Mouse (Mus musculus): Measurements from ENCODE around the gene Mbd5. TPM values are rescaled to one million over a fixed set of nuclear protein-coding genes. Genes with fewer than 3 reads are reported as not detected.
A peak's percentile ranks its signal among the peaks of the same experiment; 100 is the strongest.

Mbd5 gene
- polyA plus RNA-seq, 1 experiment from 2014 or later = 19.6 TPM

DNA sequence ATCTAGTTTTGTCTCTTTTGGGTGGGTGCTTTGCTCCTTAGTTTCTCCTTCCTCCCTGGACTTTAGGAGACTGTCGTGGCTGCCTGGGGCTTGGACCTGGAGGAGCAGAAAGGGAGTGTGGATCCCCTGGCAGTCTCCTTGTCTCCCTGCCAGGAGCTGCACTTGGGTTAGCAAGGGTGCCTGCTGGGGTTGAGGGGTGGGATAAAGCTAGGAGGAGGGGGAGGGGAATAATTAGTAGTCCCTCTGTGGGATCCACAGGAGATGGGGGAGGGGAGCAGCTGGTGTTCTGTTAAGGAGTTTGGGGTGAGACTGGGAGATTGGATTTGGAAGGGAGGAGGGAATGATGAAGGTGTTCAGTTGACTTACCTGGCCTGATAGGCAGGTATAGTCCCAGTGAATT, 337.7 kb downstream of the Mbd5 start:
- Histone ChIP-seq H3K4me3 (no peak overlapping the region), H3K27ac (no peak overlapping the region; the same call in 1 of the 2 replicates), H3K36me3 (replicated peaks) (no peaks in the 10 kb centered on the region), H3K27me3 (ENCODE audit: poor library complexity, severe bottlenecking) (no peaks in the 10 kb centered on the region), H3K9me3 (no peaks in the 10 kb centered on the region), H3K4me1 (peaks cover 7% of the 10 kb centered on the region)
- WGBS = 15% methylated on average over 1 of the region's 1 CpGs
- no peak for DNase-seq (ENCODE audit: extremely low spot score, low spot score)

DNA sequence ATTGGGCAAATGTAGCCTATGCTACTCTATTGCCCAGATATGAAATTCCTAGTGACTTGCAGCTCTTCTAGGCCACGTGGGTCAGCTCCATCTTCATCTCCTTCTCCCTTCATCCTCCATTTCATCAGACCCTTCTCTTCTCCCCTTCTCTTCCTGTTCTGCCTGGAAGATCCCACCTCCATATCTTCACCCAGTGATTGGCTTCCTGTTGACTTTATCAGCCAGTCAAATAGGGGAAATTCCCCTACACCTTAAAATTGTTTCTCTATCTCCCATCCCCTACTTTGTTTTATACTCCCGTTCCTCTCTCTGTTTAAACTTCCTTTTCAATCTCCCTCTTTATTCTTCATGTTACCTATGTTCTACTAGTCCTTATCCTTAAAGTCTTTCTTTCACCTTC, 342.4 kb downstream of the Mbd5 start:
- Histone ChIP-seq H3K4me3 (no peak overlapping the region), H3K27me3 (ENCODE audit: poor library complexity, severe bottlenecking) (no peaks in the 10 kb centered on the region), H3K36me3 (replicated peaks) (no peaks in the 10 kb centered on the region), H3K4me1 (peaks cover 7% of the 10 kb centered on the region), H3K27ac (no peak overlapping the region), H3K9me3 (no peaks in the 10 kb centered on the region)
- WGBS = 90% methylated on average over 2 of the region's 2 CpGs
- no peak for DNase-seq (ENCODE audit: extremely low spot score, low spot score)

DNA sequence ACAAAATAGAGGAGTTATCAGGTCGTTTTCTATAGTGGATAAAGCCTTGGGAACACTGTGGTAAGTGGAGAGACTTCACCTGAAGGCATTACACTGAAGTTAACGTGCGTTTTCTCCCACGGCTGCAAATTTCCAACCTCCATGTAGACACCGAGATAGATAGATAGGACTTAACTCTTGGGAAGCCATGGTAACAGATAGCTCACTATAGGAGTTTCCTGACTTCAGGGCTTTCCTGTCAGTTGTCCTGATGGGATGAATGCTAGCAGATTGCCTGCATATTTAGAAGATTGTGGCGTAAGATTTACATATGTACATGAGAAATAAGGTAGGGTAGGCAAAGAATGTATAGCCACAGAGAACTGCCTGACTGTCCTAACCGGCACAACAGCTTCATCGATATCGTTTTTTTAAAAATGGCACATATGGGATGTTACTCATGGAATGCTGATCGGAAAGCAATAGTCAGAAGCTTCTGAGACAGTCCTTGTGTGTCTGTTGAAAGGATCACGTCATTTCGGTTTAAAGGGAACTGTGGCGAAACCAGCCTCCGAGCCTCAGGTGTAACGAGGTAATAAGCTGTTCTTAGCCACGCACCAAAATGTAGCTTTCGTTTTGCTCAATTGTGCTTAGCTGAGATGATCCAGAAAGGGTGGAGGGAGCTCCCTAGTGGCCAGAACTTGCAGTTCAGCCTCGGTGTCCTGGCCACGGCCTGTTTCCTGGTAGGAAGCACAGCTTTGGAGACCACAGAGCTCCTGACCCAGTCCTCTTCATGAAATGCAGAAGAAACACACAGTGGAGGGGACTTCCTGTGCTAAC, 363.5 kb downstream of the Mbd5 start:
- no peaks in the 10 kb centered on the region for H3K27me3 ChIP-seq (ENCODE audit: poor library complexity, severe bottlenecking)
- H3K9me3 ChIP-seq = no peaks in the 10 kb centered on the region
- no peaks in the 10 kb centered on the region for H3K36me3 ChIP-seq (replicated peaks)
- H3K4me1 ChIP-seq = peaks cover 6% of the 10 kb centered on the region; the same call in 1 of the 2 replicates
- peak; percentile 76 for DNase-seq (ENCODE audit: extremely low spot score, low spot score)
- H3K27ac ChIP-seq = no peak overlapping the region
- 50% methylated on average over 19 of the region's 19 CpGs for WGBS
- peak overlapping the region; percentile 39 for H3K4me3 ChIP-seq

DNA sequence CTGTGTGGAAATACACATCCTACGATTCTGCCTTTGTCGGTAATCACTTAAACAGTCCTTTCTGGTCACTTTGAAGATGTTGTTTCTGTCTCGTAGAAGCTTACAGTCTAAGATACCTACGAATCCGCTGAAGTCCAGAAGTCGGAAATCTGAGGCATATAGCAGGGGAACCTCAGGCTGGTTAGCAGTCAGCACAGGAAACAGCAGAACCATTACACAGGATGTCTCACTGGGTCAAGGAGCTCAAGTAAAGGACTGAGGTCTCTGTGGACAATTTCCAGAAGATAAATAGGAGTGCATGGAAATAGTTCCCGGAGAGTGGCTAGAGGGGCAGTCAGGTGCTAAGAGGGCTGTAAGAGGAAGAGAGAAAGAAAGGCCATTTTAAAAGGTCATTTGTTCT, 384.3 kb downstream of the Mbd5 start:
- Histone ChIP-seq H3K27me3 (ENCODE audit: poor library complexity, severe bottlenecking) (no peaks in the 10 kb centered on the region), H3K27ac (no peak overlapping the region), H3K4me1 (no peaks in the 10 kb centered on the region), H3K9me3 (no peaks in the 10 kb centered on the region), H3K4me3 (no peak overlapping the region), H3K36me3 (replicated peaks) (no peaks in the 10 kb centered on the region)
- no peak for DNase-seq (ENCODE audit: extremely low spot score, low spot score)
- WGBS = 94% methylated on average over 7 of the region's 7 CpGs

DNA sequence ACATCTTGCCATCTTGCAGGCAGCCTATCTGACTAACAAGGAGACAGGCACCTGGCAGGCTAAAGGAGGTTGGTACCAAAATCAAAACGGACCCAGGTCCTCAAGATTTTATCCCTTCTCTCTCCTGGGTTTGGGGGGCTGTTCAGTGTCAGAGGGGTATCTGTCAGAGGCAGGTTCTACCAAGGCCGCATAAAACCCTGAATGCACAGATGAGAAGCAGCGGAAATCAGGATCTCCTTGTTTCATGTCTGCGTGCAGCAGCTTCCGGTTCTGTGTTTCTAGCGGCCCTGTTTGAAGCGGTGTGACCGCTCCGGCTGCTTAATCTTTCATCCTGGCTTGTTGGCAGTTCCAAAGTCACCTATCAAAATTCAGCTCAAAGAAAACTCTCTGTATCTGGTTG, 386.0 kb downstream of the Mbd5 start:
- 93% methylated on average over 9 of the region's 9 CpGs for WGBS
- Histone ChIP-seq H3K4me3 (no peak overlapping the region), H3K36me3 (replicated peaks) (no peaks in the 10 kb centered on the region), H3K9me3 (no peaks in the 10 kb centered on the region), H3K27me3 (ENCODE audit: poor library complexity, severe bottlenecking) (no peaks in the 10 kb centered on the region), H3K4me1 (no peaks in the 10 kb centered on the region), H3K27ac (no peak overlapping the region)
- DNase-seq (ENCODE audit: extremely low spot score, low spot score) = no peak

DNA sequence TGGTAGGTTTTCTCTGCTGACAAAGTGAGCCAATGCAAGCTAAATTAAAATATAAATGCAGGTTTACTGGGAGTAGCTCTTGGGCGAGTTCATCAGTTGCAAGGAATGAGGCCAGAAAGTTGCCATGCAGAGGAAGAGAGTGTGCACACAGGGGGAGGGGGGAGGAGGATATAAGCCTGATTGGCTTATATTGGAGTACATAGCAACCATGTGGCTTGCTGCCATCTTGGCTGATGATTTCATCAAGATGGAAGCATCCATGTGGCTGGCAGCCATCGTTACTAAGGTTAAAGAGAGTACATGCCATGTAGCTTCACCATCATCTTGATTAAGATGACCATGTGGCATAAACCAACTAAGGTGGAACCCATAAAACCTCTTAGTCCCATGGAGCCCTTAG, 395.0 kb downstream of the Mbd5 start:
- H3K36me3 ChIP-seq (replicated peaks) = no peaks in the 10 kb centered on the region
- peaks cover 9% of the 10 kb centered on the region; the same call in 1 of the 2 replicates for H3K4me1 ChIP-seq
- WGBS = 92% methylated on average over 2 of the region's 2 CpGs
- no peaks in the 10 kb centered on the region for H3K27me3 ChIP-seq (ENCODE audit: poor library complexity, severe bottlenecking)
- no peak for DNase-seq (ENCODE audit: extremely low spot score, low spot score)
- H3K9me3 ChIP-seq = no peaks in the 10 kb centered on the region
- no peak overlapping the region for H3K27ac ChIP-seq
- no peak overlapping the region for H3K4me3 ChIP-seq

DNA sequence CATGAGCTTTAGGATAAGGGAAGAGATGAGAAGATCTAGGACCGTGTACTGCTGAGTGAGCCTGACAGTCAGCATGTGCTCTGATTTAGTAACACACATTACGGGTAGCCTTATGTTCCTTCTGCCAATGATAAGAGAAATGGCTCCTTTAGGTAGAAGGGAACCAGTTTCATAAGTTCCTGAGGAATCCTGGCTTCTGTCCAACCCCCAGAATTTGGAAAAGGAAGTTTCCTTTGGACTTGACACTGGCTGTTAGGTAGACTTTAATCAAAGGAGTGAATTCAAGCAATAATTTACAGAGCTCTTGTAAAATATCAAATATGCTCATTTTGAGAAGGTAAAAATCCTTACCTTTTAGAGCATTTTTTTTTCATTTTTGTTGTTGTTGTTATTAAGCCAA, 396.5 kb downstream of the Mbd5 start:
- Histone ChIP-seq H3K9me3 (no peaks in the 10 kb centered on the region), H3K27ac (no peak overlapping the region), H3K4me1 (peaks cover 9% of the 10 kb centered on the region; the same call in 1 of the 2 replicates), H3K36me3 (replicated peaks) (no peaks in the 10 kb centered on the region), H3K4me3 (no peak overlapping the region), H3K27me3 (ENCODE audit: poor library complexity, severe bottlenecking) (no peaks in the 10 kb centered on the region)
- 91% methylated on average over 2 of the region's 2 CpGs for WGBS
- no peak for DNase-seq (ENCODE audit: extremely low spot score, low spot score)

DNA sequence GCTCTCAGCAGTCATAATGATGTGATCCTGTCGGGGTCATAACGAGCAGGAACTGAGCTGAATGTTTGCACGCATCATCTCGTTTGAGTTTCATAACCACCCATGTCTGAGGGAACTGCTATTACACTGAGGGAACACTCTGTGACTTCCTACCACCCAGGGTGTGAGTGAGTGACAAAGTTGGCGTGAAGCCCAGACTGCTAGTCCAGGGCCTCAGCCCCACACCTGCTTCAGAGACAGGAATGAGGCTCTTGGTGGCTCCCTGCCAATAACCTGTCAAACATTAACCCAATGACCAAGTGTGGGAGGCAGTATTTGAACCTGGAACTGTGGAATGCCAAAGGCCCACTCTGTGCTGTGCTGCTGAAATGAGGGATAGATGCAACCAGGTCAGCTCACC, 400.5 kb downstream of the Mbd5 start:
- Histone ChIP-seq H3K4me3 (no peak overlapping the region), H3K4me1 (peaks cover 9% of the 10 kb centered on the region; the same call in 1 of the 2 replicates), H3K27ac (no peak overlapping the region), H3K36me3 (replicated peaks) (no peaks in the 10 kb centered on the region), H3K9me3 (no peaks in the 10 kb centered on the region), H3K27me3 (ENCODE audit: poor library complexity, severe bottlenecking) (no peaks in the 10 kb centered on the region)
- WGBS = 88% methylated on average over 5 of the region's 5 CpGs
- DNase-seq (ENCODE audit: extremely low spot score, low spot score) = no peak

DNA sequence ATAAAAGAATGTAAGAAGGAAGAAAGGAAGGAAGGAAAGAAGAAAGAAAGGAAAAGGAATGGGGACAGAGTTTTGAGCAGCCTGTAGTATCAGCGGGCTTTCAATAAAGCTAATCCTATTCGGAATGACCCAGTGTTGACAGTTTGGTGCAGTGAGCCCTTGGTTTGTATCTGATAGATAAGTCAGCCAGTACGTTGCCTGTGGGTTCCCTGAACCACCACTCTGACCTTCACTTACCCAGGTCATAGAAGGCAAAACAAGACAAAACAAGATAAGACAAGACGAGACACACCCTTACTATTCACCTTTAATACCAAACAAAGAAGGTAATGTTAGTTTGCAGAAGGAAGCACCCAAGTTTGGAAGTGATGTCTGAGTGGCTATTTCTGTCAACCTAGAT, 401.5 kb downstream of the Mbd5 start:
- Histone ChIP-seq H3K4me1 (peaks cover 9% of the 10 kb centered on the region; the same call in 1 of the 2 replicates), H3K27me3 (ENCODE audit: poor library complexity, severe bottlenecking) (no peaks in the 10 kb centered on the region), H3K9me3 (no peaks in the 10 kb centered on the region), H3K27ac (no peak overlapping the region), H3K36me3 (replicated peaks) (no peaks in the 10 kb centered on the region), H3K4me3 (no peak overlapping the region)
- 87% methylated on average over 4 of the region's 4 CpGs for WGBS
- DNase-seq (ENCODE audit: extremely low spot score, low spot score) = no peak

DNA sequence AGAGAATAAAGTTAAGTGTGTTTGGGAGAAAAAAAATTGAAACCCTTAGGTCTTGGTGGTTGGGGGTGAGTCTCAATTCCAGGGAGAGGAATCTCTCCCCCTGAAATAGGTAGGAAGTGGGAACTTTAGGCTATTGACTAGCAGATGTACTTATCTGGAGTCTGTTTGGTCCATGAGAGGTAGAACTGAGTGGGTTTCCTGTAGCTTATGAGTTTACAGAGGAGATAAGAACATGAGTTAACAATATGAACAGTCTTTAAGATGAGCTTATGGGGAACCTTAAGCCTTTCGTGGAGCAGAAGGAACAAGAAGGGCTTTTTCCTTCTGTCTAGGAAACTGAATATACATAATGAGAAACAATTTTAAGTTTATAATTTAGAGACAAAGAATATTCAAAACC, 404.8 kb downstream of the Mbd5 start:
- Histone ChIP-seq H3K4me1 (no peaks in the 10 kb centered on the region), H3K36me3 (replicated peaks) (no peaks in the 10 kb centered on the region), H3K27me3 (ENCODE audit: poor library complexity, severe bottlenecking) (no peaks in the 10 kb centered on the region), H3K27ac (no peak overlapping the region), H3K9me3 (no peaks in the 10 kb centered on the region), H3K4me3 (no peak overlapping the region)
- WGBS = 84% methylated on average over 1 of the region's 1 CpGs
- no peak for DNase-seq (ENCODE audit: extremely low spot score, low spot score)

DNA sequence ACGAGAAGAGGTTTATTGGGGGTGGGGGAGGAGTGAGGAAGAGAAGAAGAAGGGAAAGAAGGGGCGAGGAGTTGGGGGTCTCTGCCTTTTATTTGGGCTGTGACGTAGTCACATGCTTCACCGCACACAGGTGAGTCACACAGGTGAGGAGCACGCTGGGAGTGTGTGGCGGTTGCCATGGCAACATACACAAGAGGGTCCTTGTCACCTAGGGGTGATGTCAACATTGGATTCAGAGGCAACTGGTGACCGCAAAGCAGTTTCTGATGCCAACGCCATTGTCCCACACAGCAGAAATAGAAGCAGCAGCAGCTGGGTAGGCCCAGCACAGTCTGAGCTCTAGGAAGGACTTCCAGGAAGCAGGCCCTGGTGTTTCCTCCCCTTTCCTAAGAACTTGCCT, 406.6 kb downstream of the Mbd5 start:
- H3K27ac ChIP-seq = no peak overlapping the region
- no peak for DNase-seq (ENCODE audit: extremely low spot score, low spot score)
- H3K36me3 ChIP-seq (replicated peaks) = no peaks in the 10 kb centered on the region
- WGBS = 94% methylated on average over 8 of the region's 8 CpGs
- H3K27me3 ChIP-seq (ENCODE audit: poor library complexity, severe bottlenecking) = no peaks in the 10 kb centered on the region
- no peaks in the 10 kb centered on the region for H3K9me3 ChIP-seq
- H3K4me3 ChIP-seq = no peak overlapping the region
- H3K4me1 ChIP-seq = no peaks in the 10 kb centered on the region

DNA sequence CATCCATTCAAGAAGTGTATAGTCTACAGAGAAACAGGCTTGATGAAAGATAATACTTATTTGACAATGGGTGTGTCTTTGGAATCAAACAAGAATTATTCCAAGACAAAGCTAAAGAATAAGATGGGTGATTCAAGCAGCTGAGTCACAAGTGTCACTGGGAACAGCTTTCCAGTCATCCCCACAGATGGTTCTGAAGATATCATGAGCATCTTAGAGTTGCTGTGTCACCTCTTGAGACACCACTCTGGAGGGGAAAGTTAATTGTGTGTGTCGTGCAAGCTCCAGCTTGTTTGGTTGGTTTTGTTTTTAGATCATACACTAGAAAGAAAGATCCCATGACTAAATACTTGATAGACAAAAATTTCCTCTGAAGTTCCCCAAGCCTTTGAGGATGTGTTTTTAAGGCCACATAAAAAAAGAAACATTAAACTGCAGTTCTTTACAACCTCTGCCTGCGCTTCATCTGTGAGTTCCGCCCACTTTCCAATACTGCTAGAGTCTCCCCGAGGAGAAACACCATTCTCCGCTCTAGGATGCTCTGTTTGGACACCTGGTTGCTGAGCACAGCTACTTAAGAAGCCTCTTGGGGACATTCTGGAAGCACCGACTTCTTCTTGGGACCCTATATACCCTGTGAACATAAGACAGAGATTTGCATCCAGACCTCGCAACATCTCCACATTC, 409.0 kb downstream of the Mbd5 start:
- no peak overlapping the region for H3K4me3 ChIP-seq
- no peaks in the 10 kb centered on the region for H3K27me3 ChIP-seq (ENCODE audit: poor library complexity, severe bottlenecking)
- H3K36me3 ChIP-seq (replicated peaks) = no peaks in the 10 kb centered on the region
- H3K9me3 ChIP-seq = no peaks in the 10 kb centered on the region
- no peak overlapping the region for H3K27ac ChIP-seq
- H3K4me1 ChIP-seq = peaks cover 3% of the 10 kb centered on the region
- WGBS = 85% methylated on average over 7 of the region's 7 CpGs
- DNase-seq (ENCODE audit: extremely low spot score, low spot score) = no peak

DNA sequence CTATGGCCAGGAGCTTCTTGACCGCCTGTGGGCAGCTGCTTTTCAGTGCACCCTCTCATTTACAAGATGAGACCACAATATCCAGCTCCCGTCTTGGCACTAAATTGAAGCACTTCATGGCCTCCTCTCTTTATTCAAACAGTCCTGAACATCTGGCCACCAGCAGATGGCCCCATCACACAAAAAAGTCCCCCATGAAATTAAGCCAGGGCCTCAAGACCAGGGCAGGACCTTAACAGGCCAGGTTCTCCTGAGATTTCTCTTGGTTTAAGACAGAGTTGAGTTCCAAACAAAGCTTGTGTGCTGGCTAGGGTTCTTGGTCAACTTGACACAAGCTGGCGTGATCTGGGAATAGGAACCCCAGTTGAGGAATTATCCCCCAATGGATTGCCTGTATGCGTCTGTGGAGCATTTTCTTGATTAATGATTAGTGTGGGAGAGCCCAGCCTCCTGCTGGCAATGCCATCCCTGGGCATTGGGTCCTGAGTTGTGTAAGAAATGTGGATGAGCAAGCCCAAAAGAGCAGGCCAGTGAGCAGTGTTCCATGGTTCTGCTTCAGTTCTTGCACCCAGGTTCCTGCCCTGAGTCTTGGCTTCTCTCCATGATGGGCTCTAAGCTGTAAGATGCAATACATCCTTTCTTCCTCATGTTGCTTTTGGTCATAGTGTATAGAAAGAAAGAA, 409.7 kb downstream of the Mbd5 start:
- H3K4me3 ChIP-seq = no peak overlapping the region
- no peaks in the 10 kb centered on the region for H3K36me3 ChIP-seq (replicated peaks)
- WGBS = 68% methylated on average over 4 of the region's 4 CpGs
- H3K27me3 ChIP-seq (ENCODE audit: poor library complexity, severe bottlenecking) = no peaks in the 10 kb centered on the region
- H3K4me1 ChIP-seq = peaks cover 10% of the 10 kb centered on the region
- no peak overlapping the region for H3K27ac ChIP-seq
- no peaks in the 10 kb centered on the region for H3K9me3 ChIP-seq
- peak; percentile 31 for DNase-seq (ENCODE audit: extremely low spot score, low spot score)
